Mouse (Mus musculus) frontal cortex, adult 2 months (tissue): ENCODE results near the gene Gsk3a. TPM values are rescaled to one million over a fixed set of nuclear protein-coding genes. Genes with fewer than 3 reads are reported as not detected.

Source experiments
- DNase-seq, 2 experiments: peaks; one replicate each; pipeline ENCODE4 v3.0.0; 2022; ENCODE audit warnings: low spot score in 1 of 2; ENCODE audit errors: extremely low spot score in 1 of 2
- polyA plus RNA-seq: library from polyadenylated mRNA; depleted of rRNA; stranded (reverse); fragments of >200 nt; gene quantifications from 2 replicates; pipeline ENCODE4 v1.2.3, GENCODE M21; 2012

Gsk3a gene
- polyA plus RNA-seq, 1 experiment: 241 TPM

DNA sequence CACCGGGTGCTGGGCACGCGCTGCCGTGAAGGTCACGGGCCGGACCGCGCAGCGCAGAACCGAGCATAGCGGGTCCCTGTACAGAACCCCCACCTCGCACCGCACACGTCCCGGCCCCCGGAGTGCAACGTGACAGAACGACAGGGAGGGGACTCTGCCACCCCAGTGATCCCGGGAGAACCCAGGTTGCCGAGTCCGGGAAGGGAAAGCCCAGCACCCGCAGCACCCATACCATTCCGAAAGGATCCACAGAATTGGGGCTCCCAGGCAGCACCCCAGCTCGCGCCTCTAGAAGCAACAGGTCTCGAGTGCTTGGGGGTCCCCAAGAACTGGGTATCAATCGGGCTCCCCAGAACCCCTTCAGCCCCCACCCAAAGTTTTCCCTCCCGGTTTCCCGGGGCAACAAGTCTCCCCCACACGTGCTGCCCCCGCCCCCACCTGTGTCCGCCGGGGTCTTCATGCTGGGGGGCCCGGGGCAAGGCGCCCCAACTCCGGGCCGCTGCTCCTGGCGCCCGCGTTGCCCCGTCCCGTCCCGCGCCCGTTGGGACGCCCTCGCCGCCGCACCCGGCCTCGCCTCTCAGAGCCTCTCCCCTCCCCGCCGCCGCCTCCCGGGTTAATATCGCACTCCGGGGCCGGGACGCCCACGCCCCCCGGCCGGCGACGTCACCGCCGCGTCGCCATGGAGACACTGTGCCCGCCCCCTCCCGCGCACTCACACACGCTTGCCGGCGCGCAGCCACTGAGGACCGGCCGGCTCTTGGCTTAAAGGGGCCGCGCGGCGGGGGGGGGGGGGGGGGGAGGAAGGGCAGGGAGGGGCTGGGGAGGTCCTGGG lies 12.7 kb upstream of the Gsk3a start, which contains the start of gene Erf:
Gene Erf, minus strand, starts transcription at position 621 of the 832 bp plus-strand sequence.
- peak; percentile 87 to 95 for DNase-seq

GRCm38 (mm10) chr7:25249314-25250140 lies 11.9 kb upstream of the Gsk3a start:
- DNase-seq: peak in 1 of 2 experiments; percentile 61

DNA sequence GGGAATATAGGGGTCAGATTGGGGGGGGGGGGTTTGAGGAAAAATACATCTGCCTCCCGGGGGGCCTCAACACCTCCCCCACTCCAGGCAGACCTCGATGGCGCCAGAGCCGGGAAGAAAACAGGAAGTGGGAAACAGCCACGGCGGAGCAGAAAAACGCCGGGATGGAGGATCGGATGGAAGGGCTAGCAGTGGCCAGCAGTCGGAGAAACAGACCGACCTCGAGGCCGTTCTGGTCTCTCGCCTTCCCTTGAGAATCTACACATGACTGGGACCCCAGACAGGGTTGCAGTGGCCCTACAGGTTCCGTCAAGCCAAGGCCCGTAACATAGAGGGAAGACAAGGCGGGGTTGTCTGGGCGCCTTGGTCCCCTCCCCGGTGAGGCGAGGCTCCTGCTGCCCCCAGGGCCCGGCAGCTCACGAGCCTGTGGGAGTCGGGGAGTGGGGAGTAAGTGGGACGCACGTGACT lies 11.2 kb upstream of the Gsk3a start:
- no peak for DNase-seq

- DNase-seq: peak; percentile 80 to 85
Measured at GRCm38 (mm10) chr7:25248018-25248647, 10.5 kb upstream of the Gsk3a start.

- no peak for DNase-seq
Measured at GRCm38 (mm10) chr7:25247498-25247897, 9.8 kb upstream of the Gsk3a start.

DNA sequence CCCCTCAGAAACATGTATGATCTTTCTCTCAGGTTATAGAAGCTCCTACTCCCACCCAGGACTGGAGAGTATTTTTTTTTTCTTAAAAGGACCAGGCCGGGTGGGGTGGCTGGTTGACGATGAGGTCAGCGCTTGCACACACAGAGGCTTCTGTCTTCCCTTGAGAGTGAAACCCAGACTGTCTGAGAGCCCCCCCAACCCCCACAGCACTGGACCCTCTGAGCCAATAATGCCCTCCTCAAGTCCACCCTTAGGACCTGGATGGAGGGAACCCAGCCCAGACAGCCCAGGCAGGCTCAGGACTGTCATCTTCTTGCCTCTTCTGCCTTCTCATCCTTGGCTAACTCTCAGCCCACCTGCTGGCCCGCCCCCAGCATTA lies 9.1 kb upstream of the Gsk3a start:
- no peak for DNase-seq

GRCm38 (mm10) chr7:25246079-25246758 lies 8.6 kb upstream of the Gsk3a start:
- peak in 1 of 2 experiments; percentile 74 for DNase-seq

GRCm38 (mm10) chr7:25244562-25245369 lies 7.1 kb upstream of the Gsk3a start:
- no peak for DNase-seq

DNA sequence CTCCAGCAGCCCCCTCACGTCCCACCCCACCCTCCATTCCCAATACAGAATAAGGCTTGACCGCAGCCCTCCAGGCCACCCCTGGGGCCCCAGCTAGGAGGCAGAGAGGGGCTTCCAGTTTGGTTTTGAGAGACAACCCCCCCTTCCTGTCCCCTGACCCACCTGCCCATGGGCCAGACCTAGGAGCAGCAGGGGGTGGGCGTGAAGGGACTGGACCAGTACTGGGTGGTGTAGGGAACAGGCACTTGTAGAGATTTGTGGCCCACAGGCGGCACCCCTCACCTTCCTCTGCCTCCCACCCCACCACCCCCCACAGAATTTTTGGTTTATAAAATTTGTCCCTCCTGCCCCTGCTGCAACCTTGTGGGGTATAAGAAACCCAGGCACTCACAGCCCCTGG lies 5.7 kb upstream of the Gsk3a start:
- DNase-seq: no peak

DNA sequence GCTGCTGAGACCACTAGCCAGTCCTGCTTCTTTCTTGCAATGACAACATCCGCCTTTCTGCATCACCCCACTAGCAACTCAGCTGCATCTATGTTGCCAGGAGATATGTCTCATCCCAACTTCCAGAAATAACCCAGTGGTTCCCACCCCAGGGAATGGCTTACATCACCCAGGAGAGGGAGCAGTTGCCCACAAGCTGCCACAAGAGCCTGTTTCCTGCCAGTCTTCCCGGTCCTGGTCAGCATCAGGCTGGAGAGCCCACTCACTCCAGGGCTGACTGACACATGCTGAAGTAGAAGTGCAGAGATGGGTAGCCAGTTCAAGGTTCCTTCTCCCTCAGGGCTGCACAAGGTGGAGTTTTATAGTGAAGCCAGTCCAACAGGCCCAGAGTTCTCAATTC lies 3.4 kb upstream of the Gsk3a start:
- peak; percentile 87 to 90 for DNase-seq

DNA sequence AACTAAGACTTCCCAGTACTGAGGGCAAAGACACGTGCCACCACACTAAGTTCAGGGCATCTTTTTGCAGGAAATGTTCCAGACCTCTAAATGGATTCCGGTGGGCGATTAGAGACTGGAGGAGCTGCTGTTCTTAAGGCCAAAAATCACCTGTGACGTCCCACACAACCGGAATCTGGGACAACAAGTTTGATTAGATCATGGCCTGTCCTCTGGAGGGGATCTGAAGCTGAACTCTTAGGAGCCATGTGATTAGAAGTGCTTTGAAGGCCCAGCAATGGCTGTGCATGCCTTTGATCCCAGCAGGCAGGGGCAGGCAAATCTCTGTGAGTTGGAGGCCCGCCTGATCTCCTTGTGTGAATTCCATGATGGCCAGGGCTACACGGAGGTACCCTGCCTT lies 3.0 kb upstream of the Gsk3a start:
- DNase-seq: no peak

DNA sequence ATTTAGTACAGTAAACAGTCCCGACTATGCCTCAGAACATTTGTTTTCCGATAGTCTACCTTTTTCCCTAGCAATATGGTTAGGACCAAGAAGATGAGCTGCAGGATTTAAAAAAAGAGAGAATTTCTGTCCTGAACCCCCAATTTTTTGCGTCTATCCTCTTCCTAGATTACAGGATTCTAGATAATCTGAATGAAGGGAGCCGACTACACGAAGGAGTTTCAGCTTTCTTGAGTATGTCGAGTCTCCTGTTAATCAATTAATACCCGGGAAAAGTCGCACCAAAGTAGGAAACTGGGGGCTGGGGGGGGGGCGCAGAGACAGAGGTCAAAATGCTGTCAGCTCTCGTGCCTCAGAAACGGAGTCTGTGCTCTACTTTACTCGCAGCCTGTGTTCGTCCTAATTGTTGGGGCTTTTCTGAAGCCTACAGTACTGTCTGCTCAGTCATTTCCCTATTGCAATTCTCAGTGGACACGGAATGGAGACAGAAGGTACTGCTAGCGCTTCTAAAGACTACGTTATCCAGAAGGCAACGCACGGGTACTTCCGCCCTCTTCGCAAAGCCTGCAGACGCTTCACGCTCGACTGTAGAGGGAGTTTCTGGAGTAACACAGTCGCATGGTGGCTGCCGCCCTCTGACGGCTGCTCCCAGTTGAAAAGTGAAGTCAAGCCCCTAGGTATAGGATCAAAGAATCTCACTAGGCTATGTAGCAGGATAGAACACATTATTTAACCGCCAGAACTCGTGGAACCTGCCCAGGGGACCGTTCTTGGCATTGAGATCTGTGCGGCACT lies 1.4 kb upstream of the Gsk3a start:
- DNase-seq: peak; percentile 88 to 93

DNA sequence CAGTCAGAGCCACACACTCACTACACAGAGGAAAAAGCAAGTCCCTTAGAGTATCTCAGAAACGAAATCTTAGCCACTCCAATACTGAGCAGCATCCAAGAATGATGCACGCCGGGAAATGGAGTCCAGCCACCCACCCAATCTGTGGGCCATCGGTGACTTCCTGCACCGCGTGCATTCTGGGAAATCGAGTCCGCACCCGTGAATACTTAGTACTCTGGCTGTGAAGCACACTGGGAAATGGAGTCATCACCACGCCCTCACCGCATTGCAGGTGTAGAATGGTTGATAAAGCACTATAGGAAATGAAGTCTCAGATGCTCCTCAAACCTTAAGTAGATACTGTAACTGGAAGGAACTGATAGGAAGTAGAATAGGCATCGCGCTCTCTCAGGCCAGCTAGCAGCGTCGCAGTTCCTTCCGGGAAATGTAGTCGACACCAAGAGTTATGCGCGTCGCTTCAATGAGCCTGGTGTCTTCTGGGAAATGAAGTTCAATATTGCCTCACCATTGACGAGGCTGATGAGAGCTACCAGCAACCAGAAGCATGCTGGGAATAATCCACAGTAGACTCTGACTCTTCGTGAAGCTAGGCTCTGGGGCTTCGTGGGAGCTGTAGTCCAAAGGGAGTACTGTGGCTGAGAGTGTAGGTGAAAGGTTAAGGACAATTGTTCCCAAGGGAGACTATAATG lies 510 bp upstream of the Gsk3a start:
- peak; percentile 96 for DNase-seq

GRCm38 (mm10) chr7:25235526-25235925 lies 2.1 kb downstream of the Gsk3a start:
- no peak for DNase-seq

DNA sequence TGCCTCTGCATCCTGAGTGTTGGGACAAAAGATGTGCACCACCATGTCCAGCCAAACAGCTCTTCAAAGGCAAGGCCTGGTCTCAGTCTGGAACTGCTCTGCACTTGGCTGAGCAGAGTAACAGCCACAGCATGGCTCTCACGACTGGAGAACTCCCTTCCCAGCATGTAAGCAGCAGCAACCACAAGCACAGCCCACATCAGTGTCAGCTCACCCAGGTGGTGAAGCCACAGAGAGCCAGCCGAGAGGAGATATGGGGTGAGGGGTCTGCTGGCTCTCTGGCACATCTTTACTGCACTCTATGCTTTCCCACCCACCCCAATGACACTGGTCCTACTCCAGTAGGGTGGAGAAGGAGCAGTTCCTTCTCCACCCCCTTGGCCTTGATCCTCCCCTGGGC lies 4.6 kb downstream of the Gsk3a start:
- DNase-seq: no peak

- no peak for DNase-seq
Measured at GRCm38 (mm10) chr7:25232101-25232648, 5.5 kb downstream of the Gsk3a start.

DNA sequence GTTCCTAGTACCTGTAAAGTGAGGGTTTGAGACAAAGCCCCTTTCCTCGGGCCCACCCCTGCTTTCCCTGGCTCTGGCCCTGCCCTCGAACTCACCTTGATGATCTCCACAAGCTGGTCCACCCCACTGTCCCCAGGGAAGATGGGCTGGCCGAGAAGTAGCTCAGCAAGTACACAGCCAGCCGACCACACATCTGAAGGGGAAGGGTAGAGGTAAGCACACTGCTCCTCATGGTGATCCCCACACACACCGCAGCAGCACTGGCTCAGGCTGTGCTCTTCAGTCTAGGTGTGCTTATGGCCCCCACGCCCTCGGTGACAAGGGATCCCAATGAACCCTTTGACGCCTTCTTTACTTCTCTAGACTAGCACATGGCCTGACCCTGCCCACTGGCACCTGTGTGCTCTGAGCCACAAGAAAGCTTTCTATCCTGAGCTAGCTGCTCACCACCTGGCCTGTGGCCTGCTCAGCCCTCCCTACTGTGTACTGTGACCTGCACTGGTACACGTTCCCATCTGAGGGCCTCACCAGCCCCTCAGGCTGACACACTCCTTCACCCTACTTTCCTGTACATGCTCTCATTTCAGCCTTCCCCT lies 6.9 kb downstream of the Gsk3a start:
- no peak for DNase-seq
